Mouse (Mus musculus) stomach, postnatal 0 days (tissue): ENCODE measurements around the gene Tab1.

Experiments
- CTCF ChIP-seq: IDR thresholded peaks from 2 replicates; pipeline ENCODE4 v1.5.1; 2016; ENCODE audit warnings: antibody characterized with exemption, low read depth, mild to moderate bottlenecking, moderate library complexity
- EP300 ChIP-seq: optimal IDR thresholded peaks from 2 replicates; pipeline ENCODE3; 2016; ENCODE audit warnings: antibody characterized with exemption

GRCm38 (mm10) chr15:80129982-80130381 lies 2.9 kb upstream of the Tab1 start:
- TF ChIP-seq CTCF (no peak), EP300 (no peak)
